Mouse (Mus musculus) kidney, adult 2 months (tissue): Measurements from ENCODE around the gene Dsn1.

Source experiments
- CTCF ChIP-seq: fragments of 200-500 bp; conservative IDR thresholded peaks from 2 replicates; pipeline ENCODE4 v1.5.1; 2011; ENCODE audit warnings: low read depth, mild to moderate bottlenecking, control low read depth, low read length, moderate library complexity, mixed read lengths; ENCODE audit not compliant: insufficient read depth, insufficient read length
- POLR2A ChIP-seq: fragments of 200-500 bp; IDR thresholded peaks from one replicate; pipeline ENCODE4 v1.6.1; 2011; ENCODE audit warnings: low read depth, low read length, control low read depth

- TF ChIP-seq CTCF = no peak
- peak; percentile 51 for TF ChIP-seq POLR2A
Observed at GRCm38 (mm10) chr2:157006511-157007233, at the start of gene Dsn1.
